Mouse (Mus musculus) embryonic fibroblast, embryonic 13.5 days (primary cell): ENCODE data around the gene Nme9. TPM values are rescaled to one million over a fixed set of nuclear protein-coding genes. Genes with fewer than 3 reads are reported as not detected.

Source experiments
- H3K27ac ChIP-seq: 2 replicates; pipeline ENCODE4 v1.5.1; 2012; ENCODE audit warnings: low read length, control low read depth, inconsistent platforms; ENCODE audit not compliant: insufficient read depth
- H3K4me1 ChIP-seq: 2 replicates; pipeline ENCODE4 v1.6.1; 2011; ENCODE audit warnings: low read length; ENCODE audit not compliant: control insufficient read depth, insufficient read depth
- H3K4me3 ChIP-seq: 2 replicates; pipeline ENCODE4 v1.5.1; 2011; ENCODE audit warnings: mild to moderate bottlenecking, control low read depth, low read length; ENCODE audit not compliant: insufficient read depth
- CTCF ChIP-seq: IDR thresholded peaks from 2 replicates; pipeline ENCODE4 v1.5.1; 2011; ENCODE audit warnings: mild to moderate bottlenecking, control low read depth, low read length, moderate library complexity, borderline replicate concordance; ENCODE audit not compliant: insufficient read depth
- POLR2A ChIP-seq: IDR thresholded peaks from 2 replicates; pipeline ENCODE4 v1.6.1; 2011; ENCODE audit warnings: low read depth, mild to moderate bottlenecking, control low read depth, low read length, moderate library complexity
- polyA plus RNA-seq: library from polyadenylated mRNA; stranded (reverse); fragments of >200 nt; gene quantifications from 2 replicates; pipeline ENCODE4 v1.2.4, GENCODE M21; 2011; ENCODE audit warnings: low read depth; ENCODE audit not compliant: missing spikeins, insufficient read length

Nme9 gene
- polyA plus RNA-seq, 1 experiment = not detected

DNA sequence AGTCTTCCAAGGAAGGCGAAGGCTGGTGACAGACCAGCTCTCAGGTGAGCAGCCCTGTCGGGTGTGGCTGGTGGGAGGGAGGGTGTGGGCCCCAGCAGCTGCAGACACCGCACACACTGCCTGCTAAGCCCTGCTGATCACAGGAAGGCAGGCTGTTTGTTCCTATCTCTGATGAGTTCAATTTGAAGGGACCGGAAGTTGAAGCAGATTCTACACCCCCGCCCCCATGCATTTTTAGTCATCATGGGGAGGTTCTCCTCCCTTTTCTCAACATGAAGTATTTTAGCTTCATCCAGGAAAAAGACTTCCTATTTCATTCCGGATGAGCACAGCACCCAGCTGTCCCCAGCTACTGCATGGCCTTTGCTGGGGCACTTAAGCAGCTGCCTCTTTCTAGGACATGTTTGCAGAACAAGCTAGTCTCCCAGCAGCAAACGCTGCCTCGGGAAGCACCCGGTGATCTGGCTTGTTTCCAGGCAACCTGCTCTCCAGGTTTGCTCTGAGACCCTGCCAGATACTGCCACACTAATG lies 28.0 kb downstream of the Nme9 start:
- no peak overlapping the region for H3K27ac ChIP-seq
- TF ChIP-seq CTCF (no peak), POLR2A (no peak)
- no peak overlapping the region for H3K4me3 ChIP-seq
- no peaks in the 10 kb centered on the region for H3K4me1 ChIP-seq

- Histone ChIP-seq H3K27ac (no peak overlapping the region), H3K4me1 (no peaks in the 10 kb centered on the region), H3K4me3 (no peak overlapping the region)
- TF ChIP-seq POLR2A (no peak), CTCF (no peak)
Observed at GRCm38 (mm10) chr9:99480764-99481163, 29.5 kb downstream of the Nme9 start.

GRCm38 (mm10) chr9:99483191-99483590 lies 31.9 kb downstream of the Nme9 start:
- H3K27ac ChIP-seq = no peak overlapping the region
- no peak for TF ChIP-seq POLR2A
- TF ChIP-seq CTCF = no peak
- no peaks in the 10 kb centered on the region for H3K4me1 ChIP-seq
- no peak overlapping the region for H3K4me3 ChIP-seq

GRCm38 (mm10) chr9:99484632-99485031 lies 33.4 kb downstream of the Nme9 start:
- no peaks in the 10 kb centered on the region for H3K4me1 ChIP-seq
- TF ChIP-seq CTCF = no peak
- no peak for TF ChIP-seq POLR2A

GRCm38 (mm10) chr9:99485144-99485543 lies 33.9 kb downstream of the Nme9 start:
- no peak for TF ChIP-seq CTCF
- no peak for TF ChIP-seq POLR2A
- Histone ChIP-seq H3K4me3 (no peak overlapping the region), H3K4me1 (no peaks in the 10 kb centered on the region), H3K27ac (no peak overlapping the region)

More at GRCm38 (mm10) chr9:99484632-99485031, 33.4 kb downstream of the Nme9 start:
- H3K4me3 ChIP-seq = no peak overlapping the region
- H3K27ac ChIP-seq = no peak overlapping the region

- H3K4me3 ChIP-seq = no peak overlapping the region
- no peak overlapping the region for H3K27ac ChIP-seq
- TF ChIP-seq CTCF (no peak), POLR2A (no peak)
- H3K4me1 ChIP-seq = no peaks in the 10 kb centered on the region
Observed at GRCm38 (mm10) chr9:99487126-99487695, 35.9 kb downstream of the Nme9 start.

DNA sequence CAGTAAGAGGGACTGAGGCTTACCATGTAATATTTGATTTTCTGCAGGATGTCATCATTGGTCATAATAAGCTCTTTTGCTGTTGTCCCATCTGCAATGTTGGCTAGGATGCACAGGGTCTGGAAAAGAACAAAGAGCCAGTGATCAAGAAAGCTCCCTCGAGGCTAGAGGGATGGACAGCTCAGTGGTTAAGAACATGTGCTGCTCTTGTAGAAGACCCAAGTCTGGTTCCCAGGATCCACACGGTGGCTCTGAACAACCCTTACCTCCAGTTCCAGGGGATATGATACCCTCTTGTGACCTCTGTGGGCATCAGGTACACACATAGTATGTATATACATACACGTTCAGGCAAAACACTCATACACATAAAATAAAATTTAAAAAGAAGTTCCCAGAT lies 36.6 kb downstream of the Nme9 start:
- Histone ChIP-seq H3K4me3 (no peak overlapping the region), H3K27ac (no peak overlapping the region), H3K4me1 (no peaks in the 10 kb centered on the region)
- TF ChIP-seq CTCF (no peak), POLR2A (no peak)

DNA sequence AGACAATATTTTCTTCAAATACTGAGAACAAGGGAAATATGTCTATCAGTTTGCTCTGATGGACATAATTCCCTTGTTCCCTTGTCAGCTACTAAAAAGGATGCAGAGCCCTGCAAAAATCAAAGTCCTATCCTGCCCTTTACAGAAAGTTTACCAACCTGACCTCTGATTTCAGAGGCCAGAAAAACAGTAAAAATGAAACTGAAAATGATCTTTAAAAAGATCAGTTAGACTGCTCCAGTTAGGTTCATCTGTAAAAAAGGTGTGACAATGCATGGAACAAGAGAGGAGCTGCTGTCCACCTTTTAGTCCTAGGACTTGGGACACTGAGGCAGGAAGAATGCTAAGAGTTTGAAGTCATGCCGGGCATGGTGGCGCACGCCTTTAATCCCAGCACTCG lies 39.8 kb downstream of the Nme9 start:
- Histone ChIP-seq H3K4me1 (no peaks in the 10 kb centered on the region), H3K27ac (no peak overlapping the region), H3K4me3 (no peak overlapping the region)
- TF ChIP-seq POLR2A (no peak), CTCF (no peak)

- Histone ChIP-seq H3K4me1 (no peaks in the 10 kb centered on the region), H3K27ac (no peak overlapping the region), H3K4me3 (no peak overlapping the region)
- TF ChIP-seq POLR2A (no peak), CTCF (no peak)
Observed at GRCm38 (mm10) chr9:99492634-99493200, 41.4 kb downstream of the Nme9 start.

DNA sequence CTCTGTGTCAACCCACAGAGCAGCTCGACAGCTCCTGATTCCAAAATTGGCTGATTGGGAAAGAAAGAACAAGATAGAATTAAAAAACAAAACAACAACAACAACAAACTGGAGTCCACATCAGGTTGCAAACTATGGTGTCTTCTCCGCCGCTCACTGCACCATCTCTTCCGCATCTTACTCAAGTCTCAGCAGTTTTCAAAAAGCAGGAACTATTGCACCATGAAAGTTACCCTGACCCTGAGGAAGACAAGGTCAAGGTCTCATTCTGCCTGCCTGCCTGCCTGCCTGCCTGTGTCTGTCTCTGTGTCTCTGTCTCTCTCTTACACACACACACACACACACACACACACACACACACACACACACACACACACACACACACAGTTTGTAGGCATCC lies 48.1 kb downstream of the Nme9 start:
- TF ChIP-seq POLR2A = no peak
- no peak for TF ChIP-seq CTCF
- H3K4me1 ChIP-seq = no peaks in the 10 kb centered on the region
- no peak overlapping the region for H3K27ac ChIP-seq

More for the DNA sequence above, 48.1 kb downstream of the Nme9 start:
- H3K4me3 ChIP-seq = no peak overlapping the region
